Mouse (Mus musculus) kidney, adult 2 months (tissue): ENCODE measurements around the gene Usp49. TPM values are rescaled to one million over a fixed set of nuclear protein-coding genes. Genes with fewer than 3 reads are reported as not detected.

ENCODE experiments used
- DNase-seq: peaks from one replicate; pipeline ENCODE4 v3.0.0; 2021
- H3K27ac ChIP-seq: fragments of 200-500 bp; 2 replicates; pipeline ENCODE4 v1.5.1; 2012; ENCODE audit warnings: low read depth, low read length, control low read depth, inconsistent platforms; ENCODE audit not compliant: insufficient read depth
- H3K27me3 ChIP-seq: fragments of 200-500 bp; replicated peaks from 2 replicates; pipeline ENCODE4 v1.6.1; 2012; ENCODE audit warnings: mild to moderate bottlenecking, moderate library complexity, low read length, inconsistent platforms; ENCODE audit not compliant: control insufficient read depth, insufficient read depth
- H3K36me3 ChIP-seq: fragments of 200-500 bp; 2 replicates; pipeline ENCODE4 v1.6.1; 2012; ENCODE audit warnings: mild to moderate bottlenecking, moderate library complexity, low read length, inconsistent platforms; ENCODE audit not compliant: control insufficient read depth, insufficient read depth
- H3K4me1 ChIP-seq: fragments of 200-500 bp; 2 replicates; pipeline ENCODE4 v1.6.1; 2011; ENCODE audit warnings: low read length; ENCODE audit not compliant: control insufficient read depth, insufficient read depth
- H3K4me3 ChIP-seq: fragments of 200-500 bp; 2 replicates; pipeline ENCODE4 v1.5.1; 2011; ENCODE audit warnings: mild to moderate bottlenecking, low read depth, low read length, control low read depth; ENCODE audit not compliant: insufficient read depth
- CTCF ChIP-seq: fragments of 200-500 bp; conservative IDR thresholded peaks from 2 replicates; pipeline ENCODE4 v1.5.1; 2011; ENCODE audit warnings: low read depth, mild to moderate bottlenecking, control low read depth, low read length, moderate library complexity, mixed read lengths; ENCODE audit not compliant: insufficient read depth, insufficient read length
- POLR2A ChIP-seq: fragments of 200-500 bp; IDR thresholded peaks from one replicate; pipeline ENCODE4 v1.6.1; 2011; ENCODE audit warnings: low read depth, low read length, control low read depth
- WGBS: fragments of 180-500 bp; shearing (Covaris S2); methylation state at CpG from one replicate; pipeline ENCODE4 v1.1.7; 2018; 5-methylcytosine and 5-hydroxymethylcytosine counted together
- polyA plus RNA-seq: library from polyadenylated mRNA; depleted of rRNA; stranded (reverse); fragments of >200 nt; gene quantifications from 2 replicates; pipeline ENCODE4 v1.2.3, GENCODE M21; 2012

The Usp49 gene
- polyA plus RNA-seq, 1 experiment: 5.1 TPM

DNA sequence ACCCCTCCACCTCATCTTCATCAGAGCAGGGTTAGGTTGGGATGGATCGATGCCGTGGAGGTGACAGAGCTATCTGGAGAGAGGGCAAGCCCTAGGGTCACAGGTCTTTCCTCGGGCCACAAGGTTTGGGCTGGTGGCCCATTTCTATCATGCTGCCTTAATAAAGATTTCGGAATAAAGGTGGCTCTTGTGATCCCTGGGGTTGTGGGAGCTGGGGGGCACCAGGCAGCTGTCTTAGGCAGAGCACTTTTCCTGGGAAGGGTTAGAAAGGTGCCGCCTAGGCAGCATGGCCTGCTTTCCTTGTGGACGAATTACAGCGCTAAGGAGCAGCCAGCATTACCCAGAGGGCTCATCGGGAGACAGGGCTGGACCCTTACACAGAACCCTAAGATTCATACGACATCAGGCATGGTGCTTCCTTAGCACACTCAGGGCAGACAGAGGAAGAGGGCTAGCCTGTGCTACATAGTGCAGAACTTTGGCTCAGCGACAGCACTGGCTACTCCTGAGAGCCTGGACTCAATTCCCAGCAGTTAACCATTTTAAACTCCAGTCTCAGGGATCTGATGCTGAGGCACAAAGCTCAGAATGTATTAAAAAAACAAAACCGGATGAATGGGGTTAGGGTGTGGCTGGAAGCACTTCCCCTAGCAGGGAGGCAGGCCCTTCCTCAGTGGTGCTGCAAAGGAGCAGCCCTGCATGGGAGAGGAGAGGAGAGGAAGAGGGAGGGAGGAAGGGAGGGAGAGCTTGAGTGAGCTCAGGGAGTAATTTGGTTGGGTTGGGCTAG, 30.8 kb upstream of the Usp49 start:
- WGBS: 62% methylated on average over 11 of the region's 11 CpGs
- H3K27me3 ChIP-seq: no peaks in the 10 kb centered on the region
- peaks cover 12% of the 10 kb centered on the region for H3K4me1 ChIP-seq
- peak; percentile 45 for DNase-seq
- H3K4me3 ChIP-seq: no peak overlapping the region
- no peak overlapping the region for H3K27ac ChIP-seq
- TF ChIP-seq POLR2A: no peak
- no peak for TF ChIP-seq CTCF
- peaks cover 1% of the 10 kb centered on the region; the same call in 1 of the 2 replicates for H3K36me3 ChIP-seq

DNA sequence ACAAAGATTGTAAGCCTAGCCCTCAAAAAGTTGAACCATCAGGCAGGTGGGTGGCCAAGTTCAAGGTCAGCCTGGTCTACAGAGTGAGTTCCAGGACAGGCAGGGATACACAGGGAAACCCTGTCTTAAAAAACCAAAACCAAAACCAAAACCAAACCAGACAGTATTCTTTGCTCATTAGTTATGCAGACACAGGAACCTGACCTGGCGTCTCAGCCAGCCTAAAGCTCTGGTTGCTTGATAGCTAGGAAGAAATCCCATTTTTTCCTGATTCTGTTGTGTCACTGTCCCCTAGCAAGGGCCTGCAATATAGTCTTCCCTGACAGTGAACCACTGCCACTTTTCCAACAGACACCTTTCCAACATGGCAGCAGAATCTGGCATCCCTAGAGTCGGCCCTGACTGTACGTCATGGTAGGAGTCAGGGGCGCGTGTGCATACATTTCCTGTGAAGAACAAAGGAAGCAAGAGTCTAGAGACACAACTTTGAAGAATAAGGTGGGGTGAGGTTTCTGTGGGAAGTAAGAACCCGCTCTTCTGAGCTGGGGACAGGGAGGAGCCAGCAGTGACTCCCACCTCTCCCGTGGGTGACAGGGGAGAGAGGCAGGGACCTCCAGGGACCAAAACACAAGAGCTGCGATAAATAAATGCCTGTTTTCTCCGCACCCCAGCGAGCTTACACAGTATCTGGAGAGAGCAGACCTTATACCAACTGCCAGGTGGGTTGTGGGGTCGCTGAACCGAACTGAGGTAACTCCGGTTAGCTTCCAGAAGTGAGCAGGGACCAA, 29.7 kb upstream of the Usp49 start:
- Histone ChIP-seq H3K27ac (no peak overlapping the region; the same call in 1 of the 2 replicates), H3K36me3 (peaks cover 1% of the 10 kb centered on the region; the same call in 1 of the 2 replicates), H3K4me1 (peaks cover 6% of the 10 kb centered on the region), H3K4me3 (no peak overlapping the region), H3K27me3 (no peaks in the 10 kb centered on the region)
- no peak for DNase-seq
- TF ChIP-seq CTCF: no peak
- no peak for TF ChIP-seq POLR2A
- WGBS: 67% methylated on average over 13 of the region's 13 CpGs

DNA sequence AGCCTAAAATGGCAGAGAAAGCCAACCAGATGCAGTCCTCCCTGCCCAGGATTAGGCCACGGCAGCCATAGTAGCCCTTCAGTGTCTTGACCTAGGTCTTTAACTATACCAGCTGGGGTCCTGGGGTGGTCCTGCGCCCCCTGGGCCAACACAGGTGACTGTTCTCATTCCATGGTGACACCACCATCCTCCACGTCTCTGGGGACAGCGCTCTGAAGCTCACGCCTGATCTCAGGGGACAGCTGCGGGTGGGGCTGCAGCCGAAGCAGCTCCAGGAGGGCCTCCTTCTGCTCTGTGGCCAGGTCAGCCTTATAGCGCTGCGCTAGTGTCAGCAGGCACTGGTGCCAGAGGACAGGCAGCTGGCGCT, 29.1 kb upstream of the Usp49 start:
- H3K27ac ChIP-seq: no peak overlapping the region
- no peak for DNase-seq
- H3K4me3 ChIP-seq: no peak overlapping the region
- H3K27me3 ChIP-seq: no peaks in the 10 kb centered on the region
- H3K4me1 ChIP-seq: 0 out of 2 replicates have a peak, but pooled peaks cover 4% of the 10 kb centered on the region
- H3K36me3 ChIP-seq: peaks cover 1% of the 10 kb centered on the region; the same call in 1 of the 2 replicates
- 88% methylated on average over 10 of the region's 10 CpGs for WGBS
- no peak for TF ChIP-seq POLR2A
- no peak for TF ChIP-seq CTCF

DNA sequence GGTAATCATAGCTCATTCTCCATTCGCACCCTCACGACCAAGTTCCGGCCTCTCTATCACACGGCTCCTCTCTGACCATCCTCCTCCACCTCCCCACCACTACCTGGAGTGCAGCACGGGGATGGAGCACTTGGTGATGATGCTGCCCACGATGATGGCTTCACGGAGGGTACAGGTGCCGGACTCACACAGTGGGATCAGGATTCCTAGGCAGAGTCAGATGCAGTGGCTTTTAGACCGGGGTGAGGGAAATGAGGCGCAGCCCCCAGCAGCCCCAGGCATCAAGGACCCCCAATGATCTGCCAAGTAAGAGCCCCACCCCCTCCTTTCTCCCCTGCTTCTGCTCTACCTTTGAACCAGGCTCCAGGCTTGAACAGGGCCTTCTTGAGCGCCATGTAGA, 28.2 kb upstream of the Usp49 start:
- H3K27ac ChIP-seq: no peak overlapping the region
- H3K36me3 ChIP-seq: peaks cover 1% of the 10 kb centered on the region; the same call in 1 of the 2 replicates
- TF ChIP-seq CTCF (no peak), POLR2A (no peak)
- 0 out of 2 replicates have a peak, but pooled peaks cover 4% of the 10 kb centered on the region for H3K4me1 ChIP-seq
- no peak overlapping the region for H3K4me3 ChIP-seq
- no peaks in the 10 kb centered on the region for H3K27me3 ChIP-seq
- WGBS: 88% methylated on average over 11 of the region's 11 CpGs
- no peak for DNase-seq

DNA sequence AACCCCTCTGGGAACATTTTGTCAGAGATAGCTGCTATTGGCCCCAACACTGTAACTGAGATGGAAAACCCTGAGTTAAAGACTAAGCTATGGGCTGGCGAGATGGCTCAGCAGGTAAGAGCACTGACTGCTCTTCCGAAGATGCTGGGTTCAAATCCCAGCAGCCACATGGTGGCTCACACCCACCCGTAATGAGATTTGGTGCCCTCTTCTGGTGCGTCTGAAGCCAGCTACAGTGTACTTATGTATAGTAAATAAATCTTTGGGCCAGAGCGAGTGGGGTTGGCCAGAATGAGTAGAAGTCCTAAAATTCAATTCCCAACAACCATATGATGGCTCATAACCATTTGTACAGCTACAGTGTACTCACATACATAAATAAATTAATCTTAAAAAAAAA, 24.3 kb upstream of the Usp49 start:
- H3K27ac ChIP-seq: no peak overlapping the region
- WGBS: 70% methylated on average over 5 of the region's 5 CpGs
- no peaks in the 10 kb centered on the region for H3K36me3 ChIP-seq
- TF ChIP-seq CTCF: 0 out of 2 replicates have a peak, but pooled peaks have one; percentile 18
- no peak for TF ChIP-seq POLR2A
- no peak overlapping the region for H3K4me3 ChIP-seq
- no peaks in the 10 kb centered on the region for H3K4me1 ChIP-seq
- DNase-seq: no peak
- H3K27me3 ChIP-seq: no peaks in the 10 kb centered on the region

DNA sequence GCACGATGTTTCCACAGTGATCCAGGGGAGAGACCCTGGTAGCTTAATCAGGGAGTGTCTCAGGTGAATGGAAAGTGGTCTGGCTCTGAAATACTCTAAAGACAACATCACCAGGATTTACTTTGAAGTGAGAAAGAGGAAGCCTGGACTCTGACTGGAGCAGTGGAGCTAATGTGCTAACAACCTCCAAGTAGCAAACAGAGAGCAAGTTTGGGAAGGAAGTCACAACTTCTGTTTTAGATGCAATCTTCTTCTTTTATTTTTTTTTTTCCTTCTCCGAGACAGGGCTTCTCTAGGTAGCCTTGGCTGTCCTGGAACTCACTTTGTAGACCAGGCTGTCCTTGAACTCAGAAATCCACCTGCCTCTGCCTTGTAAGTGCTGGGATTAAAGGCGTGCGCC, 21.3 kb upstream of the Usp49 start:
- Histone ChIP-seq H3K4me3 (no peak overlapping the region), H3K36me3 (no peaks in the 10 kb centered on the region), H3K4me1 (peaks cover 4% of the 10 kb centered on the region; the same call in 1 of the 2 replicates), H3K27me3 (no peaks in the 10 kb centered on the region), H3K27ac (no peak overlapping the region)
- TF ChIP-seq POLR2A: no peak
- TF ChIP-seq CTCF: no peak
- DNase-seq: no peak
- 87% methylated on average over 4 of the region's 4 CpGs for WGBS
